Mouse (Mus musculus) liver, embryonic 14.5 days (tissue): ENCODE results near the gene Slc9c1. TPM values are rescaled to one million over a fixed set of nuclear protein-coding genes. Genes with fewer than 3 reads are reported as not detected.

Experiments used
- ATAC-seq: fragments of 200-750 bp; cut with Nextera tagmentation; 2 replicates; pipeline ENCODE4 v1.8.0; 2017; ENCODE audit warnings: moderate number of reproducible peaks, mild to moderate bottlenecking, moderate library complexity; ENCODE audit not compliant: insufficient read depth
- DNase-seq, 3 experiments: peaks; one replicate each; pipeline ENCODE4 v3.0.0-alpha.2; 2012 to 2013; ENCODE audit warnings: low read depth in 3 of 3, low spot score in 3 of 3
- H3K27ac ChIP-seq: fragments of 300-500 bp; sonication (generic); 2 replicates; pipeline ENCODE4 v1.5.1; 2014; ENCODE audit warnings: moderate library complexity, mild to moderate bottlenecking, control low read depth, inconsistent platforms
- H3K27me3 ChIP-seq: fragments of 300-500 bp; sonication (generic); 2 replicates; pipeline ENCODE4 v1.6.1; 2014; ENCODE audit warnings: mild to moderate bottlenecking, low read length, moderate library complexity; ENCODE audit not compliant: control insufficient read depth, insufficient read depth
- H3K36me3 ChIP-seq: fragments of 300-500 bp; sonication (generic); replicated peaks from 2 replicates; pipeline ENCODE4 v1.6.1; 2014; ENCODE audit warnings: low read depth; ENCODE audit not compliant: control insufficient read depth, insufficient read depth
- H3K4me1 ChIP-seq, 2 experiments: fragments of 200-500 bp in 1 of 2; fragments of 300-500 bp in 1 of 2; sonication (generic) in 1 of 2; replicated peaks; 2 replicates each; pipeline ENCODE4 v1.6.1; 2012 to 2014; ENCODE audit warnings: antibody characterized with exemption in 1 of 2, inconsistent platforms in 1 of 2, low read length in 1 of 2; ENCODE audit not compliant: control insufficient read depth in 2 of 2, insufficient read depth in 2 of 2
- H3K4me2 ChIP-seq: fragments of 300-500 bp; sonication (generic); 2 replicates; pipeline ENCODE4 v1.6.1; 2014; ENCODE audit warnings: low read depth, mild to moderate bottlenecking, control low read depth, moderate library complexity
- H3K4me3 ChIP-seq, 2 experiments: fragments of 200-500 bp in 1 of 2; fragments of 300-500 bp in 1 of 2; sonication (generic) in 1 of 2; 2 replicates each; pipeline ENCODE4 v1.5.1; 2012 to 2014; ENCODE audit warnings: low read depth in 2 of 2, low read length in 2 of 2, mild to moderate bottlenecking in 2 of 2, control low read depth in 1 of 2, inconsistent platforms in 1 of 2, moderate library complexity in 1 of 2; ENCODE audit not compliant: insufficient read depth in 1 of 2
- H3K9ac ChIP-seq: fragments of 300-500 bp; sonication (generic); replicated peaks from 2 replicates; pipeline ENCODE4 v1.6.1; 2014; ENCODE audit warnings: mild to moderate bottlenecking, control low read depth, moderate library complexity
- H3K9me3 ChIP-seq: fragments of 300-500 bp; sonication (generic); 2 replicates; pipeline ENCODE4 v1.6.1; 2016; ENCODE audit warnings: low read length, mixed read lengths; ENCODE audit not compliant: control insufficient read depth
- CTCF ChIP-seq: IDR thresholded peaks from 2 replicates; pipeline ENCODE4 v1.5.1; 2016; ENCODE audit warnings: antibody characterized with exemption, low read depth, control low read depth
- EP300 ChIP-seq: IDR thresholded peaks from 2 replicates; pipeline ENCODE4 v1.6.1; 2016; ENCODE audit warnings: antibody characterized with exemption, low read depth
- WGBS: fragments of 180-500 bp; shearing (Covaris S2); extraction: QIAGEN DNeasy Blood & Tissue Kit; methylation state at CpG from one replicate; pipeline ENCODE4 v1.1.7; 2014; ENCODE audit not compliant: insufficient replicate concordance; 5-methylcytosine and 5-hydroxymethylcytosine counted together
- polyA plus RNA-seq, 2 experiments: library from polyadenylated mRNA; depleted of rRNA in 1 of 2; stranded (reverse) in 1 of 2; unstranded in 1 of 2; fragments of >200 nt; fragmentation: Nextera tagmentation in 1 of 2; extraction: Ambion mirVana in 1 of 2; gene quantifications; 2 replicates each; pipeline versions ENCODE4 v1.2.1 to v1.2.3; 2012 to 2014

Gene Slc9c1
- polyA plus RNA-seq, 2 experiments, result not detected

- WGBS, result 26% methylated on average over 6 of the region's 6 CpGs
- Histone ChIP-seq H3K9me3 (no peaks in the 10 kb centered on the region), H3K36me3 (no peaks in the 10 kb centered on the region), H3K27ac (no peak overlapping the region), H3K4me2 (no peak overlapping the region), H3K4me1 (no peaks in the 10 kb centered on the region; a peak in 1 of 4 replicates), H3K4me3 (no peak overlapping the region), H3K27me3 (no peaks in the 10 kb centered on the region), H3K9ac (no peak overlapping the region)
- TF ChIP-seq CTCF (no peak), EP300 (no peak)
- no peak for DNase-seq
- ATAC-seq, result 0 out of 2 replicates have a peak, but pooled peaks have one; percentile 48
These were observed 109.3 kb downstream of the Slc9c1 start for GRCm38 (mm10) chr16:45644380-45644779.

- no peaks in the 10 kb centered on the region for H3K9me3 ChIP-seq
- H3K36me3 ChIP-seq, result no peaks in the 10 kb centered on the region
- H3K9ac ChIP-seq, result no peak overlapping the region
- peaks cover 0 to 10% of the 10 kb centered on the region in 2 experiments; a peak in 2 of 4 replicates for H3K4me1 ChIP-seq
- H3K27me3 ChIP-seq, result no peaks in the 10 kb centered on the region
- DNase-seq, result no peak
- no peak overlapping the region for H3K4me3 ChIP-seq
- H3K4me2 ChIP-seq, result no peak overlapping the region
- WGBS, result 43% methylated on average over 2 of the region's 2 CpGs
- TF ChIP-seq CTCF (no peak), EP300 (no peak)
- no peak overlapping the region for H3K27ac ChIP-seq
- ATAC-seq, result 0 out of 2 replicates have a peak, but pooled peaks have one; percentile 11
These were observed 116.4 kb downstream of the Slc9c1 start for GRCm38 (mm10) chr16:45651497-45651896.

GRCm38 (mm10) chr16:45653009-45653933, 118.2 kb downstream of the Slc9c1 start:
- no peak overlapping the region for H3K27ac ChIP-seq
- no peaks in the 10 kb centered on the region for H3K27me3 ChIP-seq
- no peaks in the 10 kb centered on the region for H3K9me3 ChIP-seq
- peaks cover 6 to 18% of the 10 kb centered on the region in 2 experiments; a peak in 3 of 4 replicates for H3K4me1 ChIP-seq
- TF ChIP-seq CTCF (no peak), EP300 (no peak)
- no peak for ATAC-seq
- DNase-seq, result no peak
- no peaks in the 10 kb centered on the region for H3K36me3 ChIP-seq
- H3K4me3 ChIP-seq, result peak overlapping the region; percentile 7 to 36; a peak in 3 of 4 replicates
- no peak overlapping the region; the same call in 1 of the 2 replicates for H3K9ac ChIP-seq
- peak overlapping the region; percentile 60 for H3K4me2 ChIP-seq
- WGBS, result 15% methylated on average over 17 of the region's 17 CpGs

GRCm38 (mm10) chr16:45653934-45654332, 118.8 kb downstream of the Slc9c1 start, which contains the start of gene BC016579:
Gene BC016579 (minus strand): TSS chr16:45654068.
- no peaks in the 10 kb centered on the region for H3K9me3 ChIP-seq
- peak within 1 kb of the TSS; percentile 7 to 36 for H3K4me3 ChIP-seq
- H3K27ac ChIP-seq, result no peak within 1 kb of the TSS
- H3K4me2 ChIP-seq, result peak within 1 kb of the TSS; percentile 60
- no peak within 1 kb of the TSS; the same call in 1 of the 2 replicates for H3K9ac ChIP-seq
- H3K36me3 ChIP-seq, result no peaks in the 10 kb centered on the region
- peak; percentile 45 for ATAC-seq
- no peak for DNase-seq
- WGBS, result 15% methylated on average over 20 of the region's 20 CpGs
- peaks cover 6 to 21% of the 10 kb centered on the region in 2 experiments; a peak in 3 of 4 replicates for H3K4me1 ChIP-seq
- H3K27me3 ChIP-seq, result no peaks in the 10 kb centered on the region
- TF ChIP-seq EP300, result no peak

- no peak overlapping the region for H3K4me2 ChIP-seq
- H3K9me3 ChIP-seq, result no peaks in the 10 kb centered on the region
- ATAC-seq, result no peak
- no peaks in the 10 kb centered on the region for H3K27me3 ChIP-seq
- 50% methylated on average over 9 of the region's 9 CpGs for WGBS
- no peak overlapping the region for H3K9ac ChIP-seq
- TF ChIP-seq CTCF (no peak), EP300 (no peak)
- no peaks in the 10 kb centered on the region for H3K36me3 ChIP-seq
- H3K4me3 ChIP-seq, result no peak overlapping the region
- no peak overlapping the region for H3K27ac ChIP-seq
- H3K4me1 ChIP-seq, result peaks cover 6 to 21% of the 10 kb centered on the region in 2 experiments; a peak in 3 of 4 replicates
- DNase-seq, result no peak
These were observed 119.4 kb downstream of the Slc9c1 start for GRCm38 (mm10) chr16:45654465-45654864.

Other genes starting within 250 kb of the Slc9c1 start
- 0.39 and 1.9 TPM in 2 replicates for gene Cd200, start 126.3 kb upstream of the Slc9c1 start, polyA plus RNA-seq (2012; rRNA removed)
- 0.42 and 0.57 TPM in 2 replicates for gene Cd200, start 126.3 kb upstream of the Slc9c1 start, polyA plus RNA-seq (2014; fragmentation: Nextera tagmentation; extraction: Ambion mirVana)
- 0.03 TPM in 1 of 2 replicates, not detected in the other for gene Gm609, start 42.3 kb upstream of the Slc9c1 start, polyA plus RNA-seq (2012; rRNA removed)
- not detected in 2 replicates for gene Gm609, start 42.3 kb upstream of the Slc9c1 start, polyA plus RNA-seq (2014; fragmentation: Nextera tagmentation; extraction: Ambion mirVana)
- gene Gm17783, start 3.3 kb upstream of the Slc9c1 start, polyA plus RNA-seq (2012; rRNA removed), result not detected in 2 replicates
- gene Gm17783, start 3.3 kb upstream of the Slc9c1 start, polyA plus RNA-seq (2014; fragmentation: Nextera tagmentation; extraction: Ambion mirVana), result not detected in 2 replicates
- 0.57 and 0.93 TPM in 2 replicates for gene Gcsam, start 75.1 kb downstream of the Slc9c1 start, polyA plus RNA-seq (2012; rRNA removed)
- 2.4 and 2.8 TPM in 2 replicates for gene Gcsam, start 75.1 kb downstream of the Slc9c1 start, polyA plus RNA-seq (2014; fragmentation: Nextera tagmentation; extraction: Ambion mirVana)
- 0.14 and 0.20 TPM in 2 replicates for gene BC016579, start 118.8 kb downstream of the Slc9c1 start, polyA plus RNA-seq (2012; rRNA removed)
- gene BC016579, start 118.8 kb downstream of the Slc9c1 start, polyA plus RNA-seq (2014; fragmentation: Nextera tagmentation; extraction: Ambion mirVana), result 0.23 TPM in 2 replicates
- gene Tmprss7, start 158.3 kb downstream of the Slc9c1 start, polyA plus RNA-seq (2012; rRNA removed), result 0.18 and 0.26 TPM in 2 replicates
- 0.08 and 0.15 TPM in 2 replicates for gene Tmprss7, start 158.3 kb downstream of the Slc9c1 start, polyA plus RNA-seq (2014; fragmentation: Nextera tagmentation; extraction: Ambion mirVana)
- gene Tagln3, start 189.3 kb downstream of the Slc9c1 start, polyA plus RNA-seq (2012; rRNA removed), result 0.39 and 0.86 TPM in 2 replicates
- 0.15 TPM in 1 of 2 replicates, not detected in the other for gene Tagln3, start 189.3 kb downstream of the Slc9c1 start, polyA plus RNA-seq (2014; fragmentation: Nextera tagmentation; extraction: Ambion mirVana)
- 7.2 and 10.1 TPM in 2 replicates for gene Abhd10, start 207.6 kb downstream of the Slc9c1 start, polyA plus RNA-seq (2012; rRNA removed)
- gene Abhd10, start 207.6 kb downstream of the Slc9c1 start, polyA plus RNA-seq (2014; fragmentation: Nextera tagmentation; extraction: Ambion mirVana), result 16.5 and 17.3 TPM in 2 replicates